Mouse (Mus musculus) left cerebral cortex, adult 6 months (tissue): ENCODE measurements around the gene Fsip1. TPM values are rescaled to one million over a fixed set of nuclear protein-coding genes. Genes with fewer than 3 reads are reported as not detected.

ENCODE experiments used
- long read RNA-seq, 2 experiments: library from polyadenylated mRNA; unstranded; transcript quantifications; one replicate each; pipeline ENCODE4 v2.0.0; 2019 to 2020
- polyA plus RNA-seq: library from polyadenylated mRNA; unstranded; fragments of <200 nt; fragmentation: Nextera tagmentation; gene quantifications from 2 replicates; pipeline ENCODE4 v1.2.3, GENCODE M21; 2021

Fsip1 gene
- 0.26 and 0.47 TPM in 2 replicates for polyA plus RNA-seq
- long read RNA-seq, experiment 1, partial matches to known transcripts = 0 of 7 reads
- long read RNA-seq, experiment 1, other reads (novel, unspliced or antisense) = 2 of 7 reads
- long read RNA-seq, experiment 2 = 0 reads

DNA sequence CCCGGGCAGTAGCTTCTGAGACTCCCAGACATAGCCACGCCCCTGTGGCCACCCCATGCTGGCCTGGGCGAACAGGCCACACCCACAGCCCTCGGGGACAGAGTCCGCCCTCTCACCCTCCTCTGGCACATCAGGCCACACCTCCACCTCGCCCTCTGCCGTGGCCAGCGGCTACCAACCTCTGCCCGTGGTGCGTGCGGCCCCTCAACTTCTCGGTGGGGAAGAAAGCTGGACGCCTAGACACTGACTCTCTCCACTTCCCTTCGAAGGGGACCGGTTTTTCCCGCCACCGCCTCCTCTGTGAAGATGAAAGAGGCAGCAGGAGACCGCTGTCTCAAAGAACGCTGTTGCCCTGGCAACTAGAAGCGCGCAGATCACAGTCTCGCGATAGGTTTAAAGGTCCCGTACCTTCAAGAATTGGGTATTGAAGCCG is at the start of gene Fsip1:
Gene Fsip1, minus strand, starts transcription at position 346 of the 433 bp plus-strand sequence.

DNA sequence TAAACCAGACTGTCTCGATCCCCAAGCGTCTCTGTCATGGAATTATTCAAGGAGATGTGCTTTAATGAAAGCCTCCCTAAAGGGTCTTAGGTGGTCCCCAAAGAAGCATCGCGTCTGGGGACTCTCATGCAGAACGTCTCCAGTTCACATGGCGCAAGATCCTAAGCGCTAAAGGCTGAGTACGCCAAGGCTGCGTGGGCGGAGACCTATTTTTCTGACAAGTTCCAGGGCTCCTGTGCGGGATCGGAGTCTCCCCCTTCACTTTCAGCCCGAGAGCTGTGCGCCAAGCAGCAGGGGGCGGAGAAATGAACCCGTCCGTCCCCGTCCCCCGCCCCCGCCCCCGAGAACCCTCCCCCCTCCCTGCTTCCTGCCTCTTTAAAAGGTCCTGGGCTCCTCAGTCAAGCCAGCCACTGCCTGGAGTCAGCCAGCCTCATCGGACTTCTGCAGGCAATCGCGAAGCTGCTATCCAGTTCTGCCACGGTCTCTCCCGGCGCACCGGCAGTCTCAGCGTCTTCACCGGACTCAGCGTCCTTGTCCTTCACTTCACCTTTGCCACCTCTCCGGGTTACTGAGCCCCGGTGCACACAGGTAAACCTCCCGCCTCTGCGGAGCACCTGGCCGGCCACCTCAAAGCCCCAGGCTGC is 145.2 kb downstream of the Fsip1 start, which contains the start of gene Thbs1:
Gene Thbs1, plus strand, starts transcription at position 389 of the 644 bp plus-strand sequence.

Other genes starting within 250 kb of the Fsip1 start
- gene Thbs1, start 145.1 kb downstream of the Fsip1 start, polyA plus RNA-seq = 0.29 and 0.39 TPM in 2 replicates
- gene Gpr176, start 116.5 kb upstream of the Fsip1 start, polyA plus RNA-seq = 4.6 and 4.7 TPM in 2 replicates
- gene Eif2ak4, start 131.7 kb upstream of the Fsip1 start, polyA plus RNA-seq = 2.8 TPM in 2 replicates
- 478 and 487 TPM in 2 replicates for gene Srp14, start 222.7 kb upstream of the Fsip1 start, polyA plus RNA-seq